Mouse (Mus musculus): ENCODE results near the gene Zap70. TPM values are rescaled to one million over a fixed set of nuclear protein-coding genes. Genes with fewer than 3 reads are reported as not detected.
A peak's percentile ranks its signal among the peaks of the same experiment; 100 is the strongest.

Zap70 gene
- polyA plus RNA-seq, 2 experiments: 0.54 to 0.88 TPM

DNA sequence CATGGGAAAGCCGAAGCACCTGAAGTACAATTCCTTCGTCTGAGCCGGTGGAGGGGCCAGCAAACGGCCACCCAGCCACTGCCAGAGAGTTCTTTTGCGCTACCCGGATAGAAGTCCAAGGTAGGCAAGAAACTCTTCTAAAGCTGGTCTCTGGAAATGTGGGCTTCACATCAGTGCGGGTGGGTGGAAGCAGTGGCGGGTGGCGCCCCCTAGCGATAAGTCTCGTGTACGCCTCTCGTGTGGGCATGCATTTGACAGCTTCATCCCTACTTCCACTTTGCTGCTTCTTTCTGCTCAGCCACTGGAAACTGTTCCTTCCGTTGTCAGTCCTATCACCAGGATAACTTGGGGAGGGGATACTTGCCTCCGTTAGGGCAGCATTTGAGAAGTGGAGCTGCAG lies 15.1 kb upstream of the Zap70 start:
- no peak overlapping the region for H3K4me3 ChIP-seq (replicated peaks; ENCODE audit: low read length)
- no peak overlapping the region for H3K4me2 ChIP-seq (replicated peaks; ENCODE audit: low read depth, low read length, severe bottlenecking)
- H3K27me3 ChIP-seq (ENCODE audit: control insufficient read depth, insufficient read depth, low read length): no peaks in the 10 kb centered on the region; the same call in 1 of the 2 replicates
- H3K9me3 ChIP-seq (ENCODE audit: control insufficient read depth, low read length): no peaks in the 10 kb centered on the region
- DNase-seq (ENCODE audit: low spot score) (peak; percentile 22), ATAC-seq (ENCODE audit: low FRiP score, low read depth) (no peak)
- no peaks in the 10 kb centered on the region for H3K36me3 ChIP-seq (ENCODE audit: control insufficient read depth, insufficient read depth, low read length)
- H3K9ac ChIP-seq (ENCODE audit: low read depth, low read length, severe bottlenecking): no peak overlapping the region
- no peak overlapping the region for H3K27ac ChIP-seq (replicated peaks; ENCODE audit: low read depth, low read length)
- no peaks in the 10 kb centered on the region for H3K4me1 ChIP-seq (ENCODE audit: control insufficient read depth, insufficient read depth, low read length)
- TF ChIP-seq POLR2A (IDR thresholded peaks at IDR 0.05; ENCODE audit: borderline replicate concordance, extremely low read depth, insufficient read depth, insufficient read length): no peak
- 42% methylated on average over 14 of the region's 15 CpGs for WGBS

DNA sequence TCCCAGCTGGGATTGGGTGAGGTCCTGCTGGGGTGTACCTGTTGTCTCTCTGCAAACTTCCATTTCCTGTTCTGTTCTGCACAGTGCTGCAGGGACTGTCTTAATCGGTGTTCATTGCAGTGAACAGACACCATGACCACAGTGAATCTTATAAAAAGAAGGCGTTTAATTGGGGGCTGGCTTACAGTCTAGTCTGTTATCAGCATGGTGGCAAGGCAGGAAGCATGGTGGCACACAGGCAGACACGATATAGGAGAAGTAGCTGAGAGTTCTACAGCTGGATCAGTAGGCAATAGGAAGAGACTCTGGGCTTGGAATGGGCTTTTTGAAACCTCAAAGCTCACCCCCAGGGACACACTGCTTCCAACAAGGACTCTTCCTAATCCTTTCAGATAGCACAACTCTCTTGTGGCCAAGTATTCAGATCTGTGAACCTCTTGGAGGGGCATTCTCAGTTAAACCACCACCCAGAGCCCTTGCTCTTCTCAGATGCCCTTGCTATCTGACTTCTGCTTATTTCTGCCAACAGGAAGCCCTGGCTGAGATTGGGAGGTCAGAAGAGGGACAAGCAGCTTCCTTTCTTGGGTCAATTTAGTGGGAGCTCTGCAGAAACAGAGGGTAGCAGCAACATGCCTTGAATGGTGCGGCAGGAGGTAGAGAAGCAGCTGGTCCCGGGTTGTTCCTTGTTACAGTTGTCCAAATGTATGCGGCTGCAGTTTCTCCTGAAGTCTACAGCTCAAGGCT lies 7.5 kb upstream of the Zap70 start:
- Histone ChIP-seq H3K4me2 (replicated peaks; ENCODE audit: low read depth, low read length, severe bottlenecking) (no peak overlapping the region), H3K4me3 (replicated peaks; ENCODE audit: low read length) (no peak overlapping the region), H3K36me3 (ENCODE audit: control insufficient read depth, insufficient read depth, low read length) (no peaks in the 10 kb centered on the region), H3K27me3 (ENCODE audit: control insufficient read depth, insufficient read depth, low read length) (no peaks in the 10 kb centered on the region), H3K9ac (ENCODE audit: low read depth, low read length, severe bottlenecking) (no peak overlapping the region), H3K27ac (replicated peaks; ENCODE audit: low read depth, low read length) (no peak overlapping the region), H3K9me3 (ENCODE audit: control insufficient read depth, low read length) (no peaks in the 10 kb centered on the region), H3K4me1 (ENCODE audit: control insufficient read depth, insufficient read depth, low read length) (no peaks in the 10 kb centered on the region)
- DNase-seq (ENCODE audit: low spot score) (no peak), ATAC-seq (ENCODE audit: low FRiP score, low read depth) (no peak)
- TF ChIP-seq POLR2A (IDR thresholded peaks at IDR 0.05; ENCODE audit: borderline replicate concordance, extremely low read depth, insufficient read depth, insufficient read length): no peak
- WGBS: 76% methylated on average over 6 of the region's 6 CpGs

DNA sequence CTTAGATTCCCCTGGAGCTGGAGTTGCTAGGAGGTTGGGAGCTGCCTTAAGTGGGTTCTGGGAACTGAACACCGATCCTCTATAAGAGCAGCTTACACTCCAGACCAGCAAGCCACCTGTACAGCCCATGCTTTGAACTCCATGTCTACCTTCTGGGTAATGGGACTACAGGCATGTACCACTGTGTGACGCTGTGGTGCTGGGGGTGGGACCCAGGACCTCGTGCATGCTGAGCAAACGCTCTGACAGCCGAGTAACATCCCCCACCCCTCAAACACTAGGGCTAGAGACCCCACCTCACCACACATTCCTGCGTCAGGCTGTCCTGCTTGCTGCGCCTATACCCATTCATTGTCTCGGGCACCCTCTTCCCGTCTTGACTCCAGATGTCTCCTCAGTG lies 3.0 kb upstream of the Zap70 start:
- Histone ChIP-seq H3K9me3 (ENCODE audit: control insufficient read depth, low read length) (no peaks in the 10 kb centered on the region), H3K4me2 (replicated peaks; ENCODE audit: low read depth, low read length, severe bottlenecking) (no peak overlapping the region), H3K9ac (ENCODE audit: low read depth, low read length, severe bottlenecking) (no peak overlapping the region), H3K4me3 (replicated peaks; ENCODE audit: low read length) (no peak overlapping the region), H3K36me3 (ENCODE audit: control insufficient read depth, insufficient read depth, low read length) (no peaks in the 10 kb centered on the region), H3K27me3 (ENCODE audit: control insufficient read depth, insufficient read depth, low read length) (no peaks in the 10 kb centered on the region), H3K27ac (replicated peaks; ENCODE audit: low read depth, low read length) (no peak overlapping the region), H3K4me1 (ENCODE audit: control insufficient read depth, insufficient read depth, low read length) (no peaks in the 10 kb centered on the region)
- 79% methylated on average over 9 of the region's 9 CpGs for WGBS
- TF ChIP-seq POLR2A (IDR thresholded peaks at IDR 0.05; ENCODE audit: borderline replicate concordance, extremely low read depth, insufficient read depth, insufficient read length): no peak
- DNase-seq (ENCODE audit: low spot score) (no peak), ATAC-seq (ENCODE audit: low FRiP score, low read depth) (no peak)

DNA sequence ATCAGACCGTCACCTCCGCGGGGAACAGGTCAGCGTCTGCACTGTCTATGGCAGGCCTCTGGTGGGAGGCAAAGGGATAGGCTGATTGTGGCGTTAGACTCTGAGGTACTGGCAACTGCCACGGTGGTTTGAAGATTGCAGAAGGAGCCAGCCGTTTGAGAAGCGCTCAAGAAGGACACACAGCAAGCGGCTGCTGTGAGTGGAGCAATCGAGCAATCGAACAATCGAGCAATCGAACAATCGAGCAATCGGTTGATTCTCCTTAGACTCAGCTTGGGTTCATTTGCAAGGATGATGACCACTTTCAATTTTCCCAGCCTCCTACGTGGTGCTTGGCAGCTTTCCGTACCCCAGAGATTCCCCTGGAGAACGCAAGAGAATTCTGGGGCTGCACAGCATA lies 2.5 kb upstream of the Zap70 start:
- no peak overlapping the region for H3K27ac ChIP-seq (replicated peaks; ENCODE audit: low read depth, low read length)
- no peaks in the 10 kb centered on the region for H3K9me3 ChIP-seq (ENCODE audit: control insufficient read depth, low read length)
- no peak for DNase-seq (ENCODE audit: low spot score)
- no peak overlapping the region for H3K4me3 ChIP-seq (replicated peaks; ENCODE audit: low read length)
- H3K4me2 ChIP-seq (replicated peaks; ENCODE audit: low read depth, low read length, severe bottlenecking): no peak overlapping the region
- TF ChIP-seq POLR2A (IDR thresholded peaks at IDR 0.05; ENCODE audit: borderline replicate concordance, extremely low read depth, insufficient read depth, insufficient read length): no peak
- H3K9ac ChIP-seq (ENCODE audit: low read depth, low read length, severe bottlenecking): no peak overlapping the region
- H3K4me1 ChIP-seq (ENCODE audit: control insufficient read depth, insufficient read depth, low read length): no peaks in the 10 kb centered on the region
- ATAC-seq (ENCODE audit: low FRiP score, low read depth): no peak
- no peaks in the 10 kb centered on the region for H3K36me3 ChIP-seq (ENCODE audit: control insufficient read depth, insufficient read depth, low read length)
- WGBS: 86% methylated on average over 18 of the region's 18 CpGs
- H3K27me3 ChIP-seq (ENCODE audit: control insufficient read depth, insufficient read depth, low read length): no peaks in the 10 kb centered on the region

DNA sequence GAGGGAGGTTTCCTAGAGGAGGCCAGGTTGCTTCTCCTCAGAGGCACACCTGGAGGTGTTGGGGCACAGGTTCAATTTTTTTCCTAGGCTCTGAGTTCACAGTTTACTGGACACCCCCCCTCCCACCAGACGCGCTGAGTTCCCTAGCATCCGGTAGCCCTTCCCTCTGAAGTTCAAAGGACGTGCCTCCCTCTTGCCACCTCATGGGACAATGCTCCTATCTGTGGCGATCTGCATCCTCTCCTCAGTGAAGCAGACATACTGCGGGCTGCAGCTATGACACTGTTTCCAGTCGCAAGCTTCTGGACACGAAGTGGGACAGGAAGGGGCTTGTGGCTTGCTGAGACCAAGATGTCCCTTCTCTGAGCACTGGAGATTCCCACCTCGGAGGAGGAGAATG lies 1.2 kb upstream of the Zap70 start:
- H3K9me3 ChIP-seq (ENCODE audit: control insufficient read depth, low read length): no peaks in the 10 kb centered on the region
- no peaks in the 10 kb centered on the region for H3K4me1 ChIP-seq (ENCODE audit: control insufficient read depth, insufficient read depth, low read length)
- TF ChIP-seq POLR2A (IDR thresholded peaks at IDR 0.05; ENCODE audit: borderline replicate concordance, extremely low read depth, insufficient read depth, insufficient read length): no peak
- no peak overlapping the region for H3K27ac ChIP-seq (replicated peaks; ENCODE audit: low read depth, low read length)
- no peaks in the 10 kb centered on the region for H3K36me3 ChIP-seq (ENCODE audit: control insufficient read depth, insufficient read depth, low read length)
- H3K4me2 ChIP-seq (replicated peaks; ENCODE audit: low read depth, low read length, severe bottlenecking): no peak overlapping the region
- no peak overlapping the region for H3K4me3 ChIP-seq (replicated peaks; ENCODE audit: low read length)
- DNase-seq (ENCODE audit: low spot score): no peak
- H3K27me3 ChIP-seq (ENCODE audit: control insufficient read depth, insufficient read depth, low read length): no peaks in the 10 kb centered on the region
- H3K9ac ChIP-seq (ENCODE audit: low read depth, low read length, severe bottlenecking): no peak overlapping the region
- WGBS: 83% methylated on average over 9 of the region's 9 CpGs
- ATAC-seq (ENCODE audit: low FRiP score, low read depth): no peak

Measured in limb, embryonic 14.5 days (tissue).